Mouse (Mus musculus) CH12.LX (cell line): ENCODE measurements around the gene Zfp30.

Experiments used
- BHLHE40 ChIP-seq: IDR thresholded peaks from 2 replicates; pipeline ENCODE4 v1.6.1; 2011; ENCODE audit warnings: mild to moderate bottlenecking, low read depth, low read length, improper control_type of control experiment
- CTCF ChIP-seq, 2 experiments: IDR thresholded peaks in 1 of 2; conservative IDR thresholded peaks in 1 of 2; 2 replicates each; pipeline ENCODE4 v1.5.1; 2011 to 2012; ENCODE audit warnings: low read depth in 2 of 2, low read length in 2 of 2, improper control_type of control experiment in 1 of 2, inconsistent platforms in 1 of 2, mild to moderate bottlenecking in 1 of 2, moderate library complexity in 1 of 2
- EP300 ChIP-seq: IDR thresholded peaks from 2 replicates; pipeline ENCODE4 v1.6.1; 2011; ENCODE audit warnings: low read length, improper control_type of control experiment
- HCFC1 ChIP-seq: IDR thresholded peaks from 2 replicates; pipeline ENCODE4 v1.6.1; 2012; ENCODE audit warnings: low read depth, mild to moderate bottlenecking, inconsistent platforms, low read length, improper control_type of control experiment
- MAFK ChIP-seq: IDR thresholded peaks from 2 replicates; pipeline ENCODE4 v1.6.1; 2011; ENCODE audit warnings: low read length, improper control_type of control experiment; ENCODE audit not compliant: insufficient replicate concordance
- MAX ChIP-seq: IDR thresholded peaks from 2 replicates; pipeline ENCODE4 v1.6.1; 2011; ENCODE audit warnings: low read length, improper control_type of control experiment
- MYC ChIP-seq: IDR thresholded peaks from 2 replicates; pipeline ENCODE4 v1.6.1; 2011; ENCODE audit warnings: low read depth, mild to moderate bottlenecking, improper control_type of control experiment, low read length
- NELFE ChIP-seq: IDR thresholded peaks from 2 replicates; pipeline ENCODE4 v1.6.1; 2011; ENCODE audit warnings: low read depth, low read length, improper control_type of control experiment
- POLR2A ChIP-seq: IDR thresholded peaks from 2 replicates; pipeline ENCODE4 v1.6.1; 2011; ENCODE audit warnings: low read depth, mild to moderate bottlenecking, improper control_type of control experiment, low read length
- POLR2AphosphoS2 ChIP-seq: IDR thresholded peaks from 2 replicates; pipeline ENCODE4 v1.6.1; 2011; ENCODE audit warnings: low read depth, low read length, improper control_type of control experiment
- RCOR1 ChIP-seq: conservative IDR thresholded peaks from 2 replicates; pipeline ENCODE4 v1.6.1; 2012; ENCODE audit warnings: low read depth, mild to moderate bottlenecking, inconsistent platforms, low read length, improper control_type of control experiment
- SMC3 ChIP-seq: IDR thresholded peaks from 2 replicates; pipeline ENCODE4 v1.6.1; 2011; ENCODE audit warnings: low read depth, low read length, improper control_type of control experiment

- TF ChIP-seq POLR2AphosphoS2 = no peak
- no peak for TF ChIP-seq HCFC1
- TF ChIP-seq RCOR1 = no peak
- TF ChIP-seq MAX = no peak
- no peak for TF ChIP-seq CTCF (conservative IDR thresholded peaks at IDR 0.05 in 1 of 2, IDR thresholded peaks at IDR 0.05 in 1 of 2; ENCODE audit: low read depth in 2 of 2, low read length in 2 of 2)
- TF ChIP-seq EP300 = no peak
- TF ChIP-seq BHLHE40 = no peak
- no peak for TF ChIP-seq SMC3
- TF ChIP-seq NELFE = no peak
- TF ChIP-seq MYC = no peak
- no peak for TF ChIP-seq POLR2A
- TF ChIP-seq MAFK = no peak
Observed at GRCm38 (mm10) chr7:29829804-29830203, 46.0 kb downstream of the Zfp30 start.
